Comparison of ENCODE assay signal across 26 mouse cellular contexts in genomic region chr5:130084271-130084670, GRCm38 (mm10). TPM values are rescaled to one million over a fixed set of nuclear protein-coding genes. Genes with fewer than 3 reads are reported as not detected.
DNase-seq lines count a peak whose midpoint lies in the region; ATAC-seq and TF ChIP-seq lines count a peak whose summit lies in the region.
"Had no signal": no experiment of that assay in that cellular context is flagged by ENCODE, and none has a peak within 500 bp of the region (broad histone marks: within the 10 kb centered on the region; RNA-seq: fewer than 3 reads in every experiment).

No protein-coding gene starts in this region.

- no peak for TF ChIP-seq EP300 in lung, postnatal 0 days (IDR thresholded peaks at IDR 0.05)

- DNase-seq in kidney, postnatal 0 days (ENCODE audit: low spot score), result peak; percentile 47
- DNase-seq in kidney, adult 18-20 months, result no peak
- no peak for DNase-seq in lung, postnatal 0 days (ENCODE audit: low spot score)
- no peak for DNase-seq in lung, postnatal 36 days
- peak; percentile 65 for DNase-seq in NIH3T3 (ENCODE audit: low read depth)
- DNase-seq in fibroblast of lung, adult 2 months (ENCODE audit: low read depth), result peak; percentile 72
- DNase-seq in cerebellum, adult 11-12 months, result no peak
- DNase-seq: adrenal gland, postnatal 25 days; cerebellum, adult 11 months; cerebellum, postnatal 10 days; forebrain, postnatal 0 days; gastrocnemius, postnatal 25 days; heart, adult 2 months; heart, postnatal 14 days; kidney, adult 2 months; kidney, postnatal 25 days; right cerebral cortex, adult 18-20 months; right cerebral cortex, postnatal 4 days had no signal

- no peaks in the 10 kb centered on the region for H3K27me3 ChIP-seq in kidney, postnatal 0 days (ENCODE audit: insufficient read depth, low read length)
- H3K27me3 ChIP-seq in lung, postnatal 0 days (replicated peaks; ENCODE audit: insufficient read depth, low read length), result no peaks in the 10 kb centered on the region
- no peaks in the 10 kb centered on the region for H3K27me3 ChIP-seq in forebrain, embryonic 12.5 days
- H3K27me3 ChIP-seq: embryonic facial prominence, embryonic 12.5 days; heart, embryonic 13.5 days; hindbrain, embryonic 12.5 days; neural tube, embryonic 15.5 days; stomach, embryonic 15.5 days had no signal

- no peaks in the 10 kb centered on the region for H3K4me1 ChIP-seq in kidney, postnatal 0 days (replicated peaks; ENCODE audit: insufficient read depth, low read length)
- H3K4me1 ChIP-seq in lung, postnatal 0 days (ENCODE audit: insufficient read depth, low read depth, low read length), result no peaks in the 10 kb centered on the region
- H3K4me1 ChIP-seq in forebrain, embryonic 12.5 days, result peaks cover 5% of the 10 kb centered on the region; the same call in 1 of the 2 replicates

- H3K9ac ChIP-seq in kidney, postnatal 0 days (ENCODE audit: low read depth, low read length), result no peak overlapping the region
- H3K9ac ChIP-seq in lung, postnatal 0 days (replicated peaks; ENCODE audit: low read depth), result no peak overlapping the region
- H3K9ac ChIP-seq in forebrain, embryonic 12.5 days, result no peak overlapping the region
- H3K9ac ChIP-seq: embryonic facial prominence, embryonic 12.5 days; forebrain, postnatal 0 days; heart, embryonic 13.5 days; hindbrain, embryonic 12.5 days; neural tube, embryonic 15.5 days; stomach, embryonic 15.5 days had no signal

- H3K36me3 ChIP-seq in kidney, postnatal 0 days (ENCODE audit: insufficient read depth, low read length), result no peaks in the 10 kb centered on the region
- H3K36me3 ChIP-seq in lung, postnatal 0 days (ENCODE audit: insufficient read depth, low read length), result no peaks in the 10 kb centered on the region
- H3K36me3 ChIP-seq in forebrain, embryonic 12.5 days (replicated peaks), result peaks cover 14% of the 10 kb centered on the region
- H3K36me3 ChIP-seq: stomach, embryonic 15.5 days had no signal

- H3K4me3 ChIP-seq in kidney, postnatal 0 days (replicated peaks; ENCODE audit: low read depth, low read length), result no peak overlapping the region
- H3K4me3 ChIP-seq in lung, postnatal 0 days (ENCODE audit: low read depth, low read length), result no peak overlapping the region
- no peak overlapping the region for H3K4me3 ChIP-seq in forebrain, embryonic 12.5 days (replicated peaks)
- H3K4me3 ChIP-seq: embryonic facial prominence, embryonic 12.5 days; forebrain, embryonic 10.5 days; heart, adult 2 months; heart, embryonic 13.5 days; hindbrain, embryonic 12.5 days; midbrain, embryonic 10.5 days; neural tube, embryonic 15.5 days; stomach, embryonic 15.5 days had no signal

- 0 out of 2 replicates have a peak, but pooled peaks cover 4% of the 10 kb centered on the region for H3K9me3 ChIP-seq in kidney, postnatal 0 days (replicated peaks; ENCODE audit: low read length)
- no peaks in the 10 kb centered on the region for H3K9me3 ChIP-seq in lung, postnatal 0 days (ENCODE audit: low read length)
- no peaks in the 10 kb centered on the region for H3K9me3 ChIP-seq in forebrain, embryonic 12.5 days
- H3K9me3 ChIP-seq: embryonic facial prominence, embryonic 12.5 days; stomach, embryonic 15.5 days had no signal

- no peak for TF ChIP-seq CTCF in kidney, postnatal 0 days (IDR thresholded peaks at IDR 0.05; ENCODE audit: low read depth)
- TF ChIP-seq CTCF in lung, postnatal 0 days (IDR thresholded peaks at IDR 0.05), result no peak

- H3K4me2 ChIP-seq in kidney, postnatal 0 days (ENCODE audit: low read length), result no peak overlapping the region
- no peak overlapping the region for H3K4me2 ChIP-seq in lung, postnatal 0 days (replicated peaks; ENCODE audit: low read depth, low read length)
- H3K4me2 ChIP-seq in forebrain, embryonic 12.5 days, result no peak overlapping the region
- H3K4me2 ChIP-seq: embryonic facial prominence, embryonic 12.5 days; heart, embryonic 13.5 days; hindbrain, embryonic 12.5 days; neural tube, embryonic 15.5 days; stomach, embryonic 15.5 days had no signal

- WGBS in kidney, postnatal 0 days, result 71% methylated on average over 3 of the region's 3 CpGs
- WGBS in lung, postnatal 0 days, result 51% methylated on average over 3 of the region's 3 CpGs
- 95% methylated on average over 3 of the region's 3 CpGs for WGBS in forebrain, embryonic 12.5 days

- no peak for ATAC-seq in kidney, postnatal 0 days (replicated peaks; ENCODE audit: low FRiP score, low read depth)
- no peak for ATAC-seq in lung, postnatal 0 days
- no peak for ATAC-seq in forebrain, embryonic 12.5 days (ENCODE audit: low FRiP score)
- ATAC-seq: forebrain, postnatal 0 days had no signal

- H3K27ac ChIP-seq in kidney, postnatal 0 days, result no peak overlapping the region
- H3K27ac ChIP-seq in lung, postnatal 0 days (ENCODE audit: low read length), result peak overlapping the region; percentile 64
- no peak overlapping the region for H3K27ac ChIP-seq in forebrain, embryonic 12.5 days
- H3K27ac ChIP-seq: embryonic facial prominence, embryonic 12.5 days; forebrain, embryonic 10.5 days; heart, adult 2 months; heart, embryonic 13.5 days; hindbrain, embryonic 12.5 days; midbrain, embryonic 10.5 days; neural tube, embryonic 15.5 days; stomach, embryonic 15.5 days had no signal

RNA-seq across cellular contexts. Expression of gene Tpst1, which starts 11.1 kb away (rescaled TPM):
- polyA plus RNA-seq in kidney, postnatal 0 days (2015; fragmentation: Nextera tagmentation; extraction: Ambion mirVana), result 63.9 and 66.5 TPM in 2 replicates
- polyA plus RNA-seq in lung, postnatal 0 days (2015; fragmentation: Nextera tagmentation; extraction: Ambion mirVana), result 31.5 and 36.9 TPM in 2 replicates
- polyA plus RNA-seq in forebrain, embryonic 12.5 days (2016; fragmentation: Nextera tagmentation; extraction: Ambion mirVana), result 55.1 and 56.5 TPM in 2 replicates

RNA-seq across cellular contexts. Expression of gene Crcp, which starts 55.2 kb away (rescaled TPM):
- 36.8 and 42.8 TPM in 2 replicates for polyA plus RNA-seq in kidney, postnatal 0 days (2015; fragmentation: Nextera tagmentation; extraction: Ambion mirVana)
- polyA plus RNA-seq in lung, postnatal 0 days (2015; fragmentation: Nextera tagmentation; extraction: Ambion mirVana), result 31.0 and 31.5 TPM in 2 replicates
- polyA plus RNA-seq in forebrain, embryonic 12.5 days (2016; fragmentation: Nextera tagmentation; extraction: Ambion mirVana), result 54.0 and 55.8 TPM in 2 replicates

RNA-seq across cellular contexts. Expression of gene Asl, which starts 55.2 kb away (rescaled TPM):
- polyA plus RNA-seq in kidney, postnatal 0 days (2015; fragmentation: Nextera tagmentation; extraction: Ambion mirVana), result 86.4 and 94.1 TPM in 2 replicates
- polyA plus RNA-seq in lung, postnatal 0 days (2015; fragmentation: Nextera tagmentation; extraction: Ambion mirVana), result 27.3 and 29.7 TPM in 2 replicates
- polyA plus RNA-seq in forebrain, embryonic 12.5 days (2016; fragmentation: Nextera tagmentation; extraction: Ambion mirVana), result 20.9 and 23.5 TPM in 2 replicates

Comparison
In these comparisons a context has a peak if more than half of its experiments do, and no peak if none do; other contexts are left out.
1. DNase-seq: peak in kidney, postnatal 0 days (single experiment), NIH3T3 (single experiment) and fibroblast of lung, adult 2 months (single experiment); none in kidney, adult 18-20 months (single experiment), lung, postnatal 0 days (single experiment), lung, postnatal 36 days (single experiment) and cerebellum, adult 11-12 months (single experiment).